Mouse (Mus musculus): ENCODE data around the gene Anxa8.

Gene Anxa8

GRCm38 (mm10) chr14:34085731-34086130, at the start of gene Anxa8:
Gene Anxa8 (plus strand): TSS chr14:34085981.
- TF ChIP-seq GATA4 (IDR thresholded peaks at IDR 0.05; ENCODE audit: insufficient replicate concordance, low read length) = no peak

- TF ChIP-seq GATA4 (IDR thresholded peaks at IDR 0.05; ENCODE audit: insufficient replicate concordance, low read length) = no peak
These were observed 44.5 kb upstream of the Anxa8 start for GRCm38 (mm10) chr14:34041241-34041640.

GRCm38 (mm10) chr14:34043341-34043740, 42.4 kb upstream of the Anxa8 start:
- TF ChIP-seq GATA4 (IDR thresholded peaks at IDR 0.05; ENCODE audit: insufficient replicate concordance, low read length) = no peak

- no peak for TF ChIP-seq GATA4 (IDR thresholded peaks at IDR 0.05; ENCODE audit: insufficient replicate concordance, low read length)
These were observed 35.5 kb upstream of the Anxa8 start for GRCm38 (mm10) chr14:34050101-34050779.

GRCm38 (mm10) chr14:34052516-34052915, 33.3 kb upstream of the Anxa8 start, which contains the start of gene Antxrl:
Gene Antxrl (plus strand): TSS chr14:34052707.
- no peak for TF ChIP-seq GATA4 (IDR thresholded peaks at IDR 0.05; ENCODE audit: insufficient replicate concordance, low read length)

GRCm38 (mm10) chr14:34071665-34072064, 14.1 kb upstream of the Anxa8 start:
- TF ChIP-seq GATA4 (IDR thresholded peaks at IDR 0.05; ENCODE audit: insufficient replicate concordance, low read length) = no peak

- no peak for TF ChIP-seq GATA4 (IDR thresholded peaks at IDR 0.05; ENCODE audit: insufficient replicate concordance, low read length)
These were observed 10.4 kb upstream of the Anxa8 start for GRCm38 (mm10) chr14:34075346-34075745.

GRCm38 (mm10) chr14:34077222-34077621, 8.6 kb upstream of the Anxa8 start:
- TF ChIP-seq GATA4 (IDR thresholded peaks at IDR 0.05; ENCODE audit: insufficient replicate concordance, low read length) = no peak

GRCm38 (mm10) chr14:34078293-34078692, 7.5 kb upstream of the Anxa8 start:
- no peak for TF ChIP-seq GATA4 (IDR thresholded peaks at IDR 0.05; ENCODE audit: insufficient replicate concordance, low read length)

- TF ChIP-seq GATA4 (IDR thresholded peaks at IDR 0.05; ENCODE audit: insufficient replicate concordance, low read length) = no peak
These were observed 5.3 kb upstream of the Anxa8 start for GRCm38 (mm10) chr14:34080321-34080997.

- TF ChIP-seq GATA4 (IDR thresholded peaks at IDR 0.05; ENCODE audit: insufficient replicate concordance, low read length) = no peak
These were observed 1.0 kb downstream of the Anxa8 start for GRCm38 (mm10) chr14:34086806-34087205.

GRCm38 (mm10) chr14:34087856-34088398, 2.1 kb downstream of the Anxa8 start:
- no peak for TF ChIP-seq GATA4 (IDR thresholded peaks at IDR 0.05; ENCODE audit: insufficient replicate concordance, low read length)

GRCm38 (mm10) chr14:34089796-34090195, 4.0 kb downstream of the Anxa8 start:
- no peak for TF ChIP-seq GATA4 (IDR thresholded peaks at IDR 0.05; ENCODE audit: insufficient replicate concordance, low read length)

GRCm38 (mm10) chr14:34091475-34091874, 5.7 kb downstream of the Anxa8 start:
- TF ChIP-seq GATA4 (IDR thresholded peaks at IDR 0.05; ENCODE audit: insufficient replicate concordance, low read length) = no peak

- TF ChIP-seq GATA4 (IDR thresholded peaks at IDR 0.05; ENCODE audit: insufficient replicate concordance, low read length) = no peak
These were observed 7.1 kb downstream of the Anxa8 start for GRCm38 (mm10) chr14:34092856-34093255.

GRCm38 (mm10) chr14:34096161-34096560, 10.4 kb downstream of the Anxa8 start:
- no peak for TF ChIP-seq GATA4 (IDR thresholded peaks at IDR 0.05; ENCODE audit: insufficient replicate concordance, low read length)

All from liver, adult (tissue).